Mouse (Mus musculus) spleen, adult 2 months (tissue): ENCODE results near the gene Hdac5. TPM values are rescaled to one million over a fixed set of nuclear protein-coding genes. Genes with fewer than 3 reads are reported as not detected.

Experiments
- DNase-seq, 2 experiments: peaks; one replicate each; pipeline versions ENCODE4 v3.0.0 to v3.0.0-alpha.2; 2012 to 2021; ENCODE audit warnings: low spot score in 2 of 2, low read depth in 1 of 2
- H3K27ac ChIP-seq: fragments of 200-500 bp; 2 replicates; pipeline ENCODE4 v1.5.1; 2012; ENCODE audit warnings: low read length, inconsistent platforms; ENCODE audit not compliant: insufficient read depth
- H3K27me3 ChIP-seq: fragments of 200-500 bp; 2 replicates; pipeline ENCODE4 v1.6.1; 2012; ENCODE audit warnings: mild to moderate bottlenecking, moderate library complexity, low read length, inconsistent platforms; ENCODE audit not compliant: control insufficient read depth, insufficient read depth
- H3K36me3 ChIP-seq: fragments of 200-500 bp; 2 replicates; pipeline ENCODE4 v1.6.1; 2012; ENCODE audit warnings: mild to moderate bottlenecking, low read length, inconsistent platforms; ENCODE audit not compliant: control insufficient read depth, insufficient read depth
- H3K4me1 ChIP-seq: fragments of 200-500 bp; 2 replicates; pipeline ENCODE4 v1.6.1; 2011; ENCODE audit warnings: inconsistent platforms; ENCODE audit not compliant: control insufficient read depth, insufficient read depth, insufficient read length
- H3K4me3 ChIP-seq: fragments of 200-500 bp; 2 replicates; pipeline ENCODE4 v1.5.1; 2011; ENCODE audit warnings: mild to moderate bottlenecking, inconsistent platforms; ENCODE audit not compliant: insufficient read depth, insufficient read length; ENCODE audit errors: extremely low read depth
- CTCF ChIP-seq: fragments of 200-500 bp; IDR thresholded peaks from 2 replicates; pipeline ENCODE4 v1.5.1; 2011; ENCODE audit warnings: mild to moderate bottlenecking, inconsistent platforms; ENCODE audit not compliant: insufficient read depth, insufficient read length, insufficient replicate concordance; ENCODE audit errors: extremely low read depth
- POLR2A ChIP-seq: fragments of 200-500 bp; IDR thresholded peaks from 2 replicates; pipeline ENCODE4 v1.6.1; 2011; ENCODE audit warnings: low read depth, low read length, inconsistent platforms
- WGBS: fragments of 180-500 bp; shearing (Covaris S2); methylation state at CpG from one replicate; pipeline ENCODE4 v1.1.7; 2018; 5-methylcytosine and 5-hydroxymethylcytosine counted together
- polyA plus RNA-seq: library from polyadenylated mRNA; depleted of rRNA; stranded (reverse); fragments of >200 nt; gene quantifications from 2 replicates; pipeline ENCODE4 v1.2.3, GENCODE M21; 2012; rRNA removed

Gene Hdac5
- polyA plus RNA-seq: 71.9 and 97.7 TPM in 2 replicates

DNA sequence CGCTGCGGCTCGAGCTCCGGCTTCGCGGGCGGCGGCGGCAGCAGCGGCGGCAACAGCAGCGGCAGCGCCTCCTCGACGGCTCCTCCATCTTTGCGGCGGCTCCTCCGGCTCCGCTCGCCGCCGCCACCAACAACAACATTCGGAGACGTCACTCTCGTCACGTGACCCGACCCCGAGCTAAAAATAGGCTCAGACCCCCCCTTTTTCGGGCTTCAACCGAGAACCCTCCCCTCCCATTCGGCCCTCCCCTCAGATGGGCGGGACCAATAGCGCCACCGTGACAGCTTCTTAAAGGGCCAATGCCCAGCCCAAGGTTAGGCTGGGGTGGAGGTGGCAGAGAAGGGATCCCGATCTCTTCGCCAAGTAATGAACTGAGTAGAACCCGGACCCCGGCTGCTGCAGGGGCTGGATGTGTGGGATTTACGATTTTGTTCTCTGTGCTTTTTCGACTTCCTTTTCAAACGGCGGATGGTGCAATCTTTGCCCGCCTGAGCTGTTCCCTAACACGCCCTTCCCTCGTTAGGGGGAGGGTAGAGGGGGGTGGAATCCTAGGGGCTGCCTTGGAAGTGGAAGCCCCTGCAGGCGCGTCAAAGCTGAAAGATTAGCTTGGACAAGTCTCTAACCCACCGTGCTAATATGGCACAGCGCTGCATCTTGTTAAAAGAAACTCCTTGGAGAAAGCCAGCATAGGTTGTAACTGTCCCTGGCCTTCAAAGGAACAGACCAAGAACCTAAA lies at the start of gene Hdac5:
TSS of gene Hdac5 (minus strand) at position 161 of the 736 bp plus-strand sequence.
- WGBS: under 1% methylated on average over 42 of the region's 49 CpGs
- Histone ChIP-seq H3K4me3 (peak within 1 kb of the TSS; percentile 69), H3K27me3 (no peaks in the 10 kb centered on the region), H3K27ac (peak within 1 kb of the TSS; percentile 61), H3K4me1 (peaks cover 9% of the 10 kb centered on the region; the same call in 1 of the 2 replicates), H3K36me3 (no peaks in the 10 kb centered on the region)
- DNase-seq: peak; percentile 98 to 99
- TF ChIP-seq POLR2A (peak; percentile 47; the same call in 1 of the 2 replicates), CTCF (no peak)

DNA sequence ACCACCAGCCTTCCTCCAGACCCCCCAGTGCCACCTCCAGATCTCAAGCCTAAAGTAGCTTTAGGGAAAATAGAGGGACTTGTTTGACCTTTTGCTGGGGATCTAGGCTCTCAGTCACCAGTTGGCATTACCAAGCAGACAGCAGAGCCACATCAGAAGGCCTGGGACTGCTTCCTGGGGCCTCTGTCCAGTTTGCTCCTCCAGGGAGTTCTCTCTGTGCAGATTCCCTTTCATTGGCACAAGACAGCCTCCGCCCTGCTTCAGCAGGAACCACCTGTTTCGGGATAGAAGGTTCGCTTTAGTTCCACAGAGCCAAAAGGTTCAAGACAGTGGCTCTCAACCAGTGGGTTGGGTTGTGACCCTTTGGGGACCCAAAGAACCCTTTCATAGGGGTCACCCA lies 49.6 kb upstream of the Hdac5 start:
- DNase-seq: no peak
- 93% methylated on average over 3 of the region's 3 CpGs for WGBS
- H3K4me3 ChIP-seq: no peak overlapping the region

DNA sequence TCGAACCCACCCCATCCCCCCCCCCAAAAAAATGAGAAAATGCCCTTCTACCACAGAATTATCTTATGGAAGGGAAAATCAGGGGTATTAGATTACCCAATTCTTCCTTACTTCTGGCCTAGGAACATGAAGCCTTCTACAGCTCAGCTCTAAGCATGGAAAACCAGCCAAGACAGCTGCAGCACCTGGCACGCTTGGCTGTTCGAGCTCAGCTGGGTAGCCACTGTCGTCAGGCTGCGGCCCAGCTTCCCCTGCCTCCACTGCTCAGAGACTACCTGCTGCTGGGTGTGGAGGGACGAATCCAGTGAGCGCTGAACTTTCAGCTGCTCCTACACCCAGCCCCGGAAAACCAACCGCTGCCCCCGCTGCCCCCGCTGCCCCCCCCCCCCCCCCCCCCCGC lies 47.8 kb upstream of the Hdac5 start:
- Histone ChIP-seq H3K27ac (no peak overlapping the region), H3K36me3 (no peaks in the 10 kb centered on the region), H3K27me3 (no peaks in the 10 kb centered on the region), H3K4me1 (peaks cover 4% of the 10 kb centered on the region; the same call in 1 of the 2 replicates), H3K4me3 (no peak overlapping the region)
- TF ChIP-seq POLR2A: no peak
- no peak for TF ChIP-seq CTCF
- whole genome bisulfite sequencing: 78% methylated on average over 12 of the region's 12 CpGs
- DNase-seq: no peak

More for the DNA sequence above, 49.6 kb upstream of the Hdac5 start:
- Histone ChIP-seq H3K27me3 (no peaks in the 10 kb centered on the region), H3K4me1 (peaks cover 4% of the 10 kb centered on the region; the same call in 1 of the 2 replicates), H3K27ac (no peak overlapping the region), H3K36me3 (no peaks in the 10 kb centered on the region)
- TF ChIP-seq CTCF (no peak), POLR2A (no peak)

DNA sequence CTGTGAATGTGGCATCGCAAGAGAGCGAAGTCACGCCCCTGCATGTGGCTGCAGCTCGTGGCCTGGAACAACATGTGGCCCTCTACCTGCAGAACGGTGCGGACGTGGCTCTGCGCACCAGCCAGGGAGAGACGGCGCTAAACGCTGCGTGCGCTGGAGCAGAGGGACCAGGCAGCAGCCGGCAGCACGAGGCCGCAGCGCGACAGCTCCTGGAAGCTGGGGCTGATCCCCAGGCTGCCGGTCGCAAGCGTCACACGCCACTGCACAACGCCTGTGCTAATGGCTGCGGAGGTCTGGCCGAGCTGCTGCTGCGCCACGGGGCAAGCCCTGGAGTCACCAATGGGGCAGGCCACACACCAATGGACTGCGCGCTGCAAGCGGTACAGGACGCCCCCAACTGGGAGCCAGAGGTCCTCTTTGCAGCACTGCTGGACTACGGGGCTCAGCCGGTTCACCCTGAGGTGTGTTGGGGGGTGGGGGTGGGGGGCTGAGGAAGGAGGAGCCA lies 46.5 kb upstream of the Hdac5 start:
- H3K4me3 ChIP-seq: peak overlapping the region; percentile 7; the same call in 1 of the 2 replicates
- H3K4me1 ChIP-seq: peaks cover 4% of the 10 kb centered on the region; the same call in 1 of the 2 replicates
- no peak overlapping the region for H3K27ac ChIP-seq
- TF ChIP-seq POLR2A (no peak), CTCF (no peak)
- H3K27me3 ChIP-seq: no peaks in the 10 kb centered on the region
- no peaks in the 10 kb centered on the region for H3K36me3 ChIP-seq
- WGBS: 2% methylated on average over 33 of the region's 33 CpGs
- no peak for DNase-seq

DNA sequence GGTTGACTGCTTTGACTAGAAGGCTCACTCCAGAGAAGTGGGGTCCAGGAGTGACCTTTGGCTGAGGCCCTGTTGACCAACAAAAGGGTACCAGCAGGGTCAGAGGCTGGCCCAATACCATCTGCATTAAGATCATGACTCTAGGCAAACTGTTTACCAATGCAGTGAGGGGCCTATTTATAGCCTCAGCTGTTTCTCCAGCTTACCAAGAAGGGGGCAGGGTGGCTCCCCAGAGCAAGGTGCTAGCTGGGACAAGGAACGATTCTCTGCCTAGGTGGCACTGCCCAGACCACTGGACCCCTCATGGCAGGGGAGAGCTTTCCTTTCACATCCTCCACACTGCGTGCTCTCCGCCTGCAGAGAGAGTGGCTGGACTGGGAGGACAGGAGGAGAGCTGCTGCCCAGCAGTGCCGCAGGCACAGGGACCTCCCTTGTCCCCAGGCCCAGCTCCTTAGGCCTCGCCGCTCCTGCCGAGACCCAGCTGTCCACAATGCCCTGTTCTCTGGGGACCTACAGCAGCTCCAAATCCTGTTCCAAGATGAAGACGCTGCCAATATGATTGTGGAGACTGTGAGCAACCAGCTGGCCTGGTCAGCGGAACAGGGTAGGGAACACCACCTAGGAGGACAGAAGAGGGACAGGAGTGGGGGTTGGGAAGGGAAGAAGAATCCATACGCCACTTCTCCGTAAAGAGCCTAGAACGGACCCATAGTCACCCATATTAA lies 38.7 kb upstream of the Hdac5 start, which contains the start of gene Asb16:
TSS of gene Asb16 (plus strand) at position 224 of the 725 bp plus-strand sequence.
- 89% methylated on average over 12 of the region's 12 CpGs for whole genome bisulfite sequencing
- TF ChIP-seq POLR2A (no peak), CTCF (no peak)
- H3K36me3 ChIP-seq: no peaks in the 10 kb centered on the region
- H3K4me1 ChIP-seq: no peaks in the 10 kb centered on the region
- no peak for DNase-seq
- H3K27ac ChIP-seq: no peak within 1 kb of the TSS
- no peak within 1 kb of the TSS for H3K4me3 ChIP-seq
- no peaks in the 10 kb centered on the region for H3K27me3 ChIP-seq

DNA sequence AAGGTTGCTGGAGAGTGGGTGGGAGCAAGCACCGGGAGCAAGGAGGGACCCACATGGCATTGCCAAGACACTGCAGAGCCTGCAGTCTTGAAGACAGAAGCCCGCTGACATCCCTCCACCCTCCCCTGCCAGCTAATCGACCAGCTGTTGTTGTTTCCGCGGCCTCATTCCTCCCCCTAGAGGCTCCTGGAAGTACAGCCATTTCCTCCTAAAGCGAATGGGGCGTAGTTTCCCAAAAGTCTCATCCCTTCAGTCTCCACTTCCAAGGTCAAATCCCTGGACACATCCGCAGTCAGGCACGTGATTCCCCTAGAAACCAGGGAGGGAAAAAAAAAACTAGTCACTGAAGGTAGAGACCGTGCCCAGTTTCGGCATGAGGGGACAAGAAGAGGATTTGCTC lies 37.5 kb upstream of the Hdac5 start:
- WGBS: 11% methylated on average over 11 of the region's 11 CpGs
- H3K4me3 ChIP-seq: no peak overlapping the region
- DNase-seq: peak in 1 of 2 experiments; percentile 39

More for the DNA sequence above, 37.5 kb upstream of the Hdac5 start:
- no peak overlapping the region for H3K27ac ChIP-seq
- no peaks in the 10 kb centered on the region for H3K4me1 ChIP-seq
- H3K36me3 ChIP-seq: no peaks in the 10 kb centered on the region
- H3K27me3 ChIP-seq: no peaks in the 10 kb centered on the region
- TF ChIP-seq POLR2A (no peak), CTCF (peak; percentile 62; the same call in 1 of the 2 replicates)
